Comparison of ENCODE assay signal across 8 mouse cellular contexts in genomic region chr2:92433578-92434374, GRCm38 (mm10). TPM values are rescaled to one million over a fixed set of nuclear protein-coding genes. Genes with fewer than 3 reads are reported as not detected.
A peak's percentile ranks its signal among the peaks of the same experiment; 100 is the strongest.
DNase-seq lines count a peak whose midpoint lies in the region; ATAC-seq lines count a peak whose summit lies in the region.

TSS of gene Cry2 (minus strand) at chr2:92434043.

- ATAC-seq in inflammation-experienced regulatory T-cells, adult 6 months = peak; percentile 96
- peak; percentile 90 for ATAC-seq in megakaryocyte-erythroid progenitor cell, adult 5-6 weeks (replicated peaks; ENCODE audit: low FRiP score, low TSS enrichment, poor library complexity, severe bottlenecking)

- peak; percentile 99 to 100 for DNase-seq in adrenal gland, adult (ENCODE audit: inconsistent age in 2 of 2, low spot score in 1 of 2)
- DNase-seq in embryo, embryonic 10.5 days (ENCODE audit: low spot score) = peak; percentile 99
- DNase-seq in gastrocnemius, postnatal 14 days = peak; percentile 99
- DNase-seq in left cerebral cortex, postnatal 10 days (ENCODE audit: extremely low spot score in 1 of 2, low spot score in 2 of 2) = peak; percentile 99
- DNase-seq in right cerebral cortex, postnatal 25 days = peak; percentile 99
- DNase-seq in urinary bladder, postnatal 4 days (ENCODE audit: low spot score in 2 of 2) = peak; percentile 98 to 99

- intact Hi-C loops in gastrocnemius, postnatal 14 days (cut with DNase I; ENCODE audit: low total_unique reads) = no loop called here
- intact Hi-C loops in left cerebral cortex, postnatal 10 days (cut with DNase I) = loop anchor here (10.0 kb wide), 2 partner anchors 119 to 449 kb away; no protein-coding TSS in a partner anchor

RNA-seq across cellular contexts. Expression of gene Cry2, which starts in this region (rescaled TPM):
- 10 to 100 TPM; 22.7 to 27.3 TPM for total RNA-seq in gastrocnemius, postnatal 14 days (2021)
- polyA plus RNA-seq in inflammation-experienced regulatory T-cells, adult 6 months (2017; shearing (Covaris generic)) = 10 to 100 TPM in 1 of 3 experiments, 1 to 10 TPM in 2; 3.5 to 10.2 (median 6.9) TPM
- 100 to 1,000 TPM; 108 to 109 TPM for total RNA-seq in left cerebral cortex, postnatal 10 days (2021)
- total RNA-seq in megakaryocyte-erythroid progenitor cell, adult 5-6 weeks (2014; fragmentation: Nextera tagmentation) = 16.1 and 21.0 TPM in 2 replicates
- 8.4 and 9.6 TPM in 2 replicates for total RNA-seq in megakaryocyte-erythroid progenitor cell, adult 5-6 weeks (2017)

Comparison
In these comparisons a context has a peak if more than half of its experiments do, and no peak if none do; other contexts are left out.
1. Peak in every context shown above with its lines: DNase-seq and ATAC-seq.